Mouse (Mus musculus) CH12.LX (cell line): ENCODE measurements around the gene Wfdc6b. TPM values are rescaled to one million over a fixed set of nuclear protein-coding genes. Genes with fewer than 3 reads are reported as not detected.

Experiments
- DNase-seq: peaks from one replicate; pipeline ENCODE4 v3.0.0-alpha.2; 2013; ENCODE audit errors: extremely low read depth
- H3K27ac ChIP-seq: 2 replicates; pipeline ENCODE4 v1.5.1; 2012; ENCODE audit warnings: low read depth, mild to moderate bottlenecking, control low read depth, moderate library complexity; ENCODE audit not compliant: insufficient read depth
- H3K27me3 ChIP-seq: replicated peaks from 2 replicates; pipeline ENCODE3; 2012; ENCODE audit warnings: inconsistent platforms
- H3K36me3 ChIP-seq, 2 experiments: replicated peaks in 1 of 2; 2 replicates each; pipeline versions ENCODE3 to v1.6.1; 2012; ENCODE audit warnings: inconsistent platforms in 1 of 2, low read length in 1 of 2, mild to moderate bottlenecking in 1 of 2, mixed read lengths in 1 of 2, moderate library complexity in 1 of 2; ENCODE audit not compliant: control insufficient read depth in 1 of 2, insufficient read depth in 1 of 2
- H3K4me1 ChIP-seq, 2 experiments: 2 replicates each; pipeline ENCODE4 v1.6.1; 2012; ENCODE audit warnings: inconsistent platforms in 1 of 2, moderate library complexity in 1 of 2; ENCODE audit not compliant: insufficient read depth in 2 of 2, control insufficient read depth in 1 of 2
- H3K4me2 ChIP-seq: 2 replicates; pipeline ENCODE4 v1.6.1; 2012; ENCODE audit warnings: low read depth, mild to moderate bottlenecking, control low read depth; ENCODE audit not compliant: poor library complexity, insufficient read depth, severe bottlenecking
- H3K4me3 ChIP-seq, 3 experiments: fragments of 150-350 bp in 1 of 3; sonication (generic) in 1 of 3; replicated peaks in 1 of 3; 2 replicates each; pipeline versions ENCODE3 to v1.5.1; 2011 to 2012; ENCODE audit warnings: low read depth in 2 of 3, low read length in 2 of 3, mild to moderate bottlenecking in 2 of 3, moderate library complexity in 2 of 3, control low read depth in 1 of 3, improper control_type of control experiment in 1 of 3, inconsistent platforms in 1 of 3, mixed read lengths in 1 of 3; ENCODE audit not compliant: poor library complexity in 1 of 3
- H3K79me2 ChIP-seq: replicated peaks from 2 replicates; pipeline ENCODE4 v1.6.1; 2012; ENCODE audit warnings: mild to moderate bottlenecking, moderate library complexity; ENCODE audit not compliant: control insufficient read depth, poor library complexity, insufficient read depth, severe bottlenecking; ENCODE audit errors: extremely low read depth
- H3K9ac ChIP-seq: 2 replicates; pipeline ENCODE4 v1.6.1; 2012; ENCODE audit warnings: low read depth, mild to moderate bottlenecking, control low read depth, moderate library complexity; ENCODE audit not compliant: insufficient read depth
- H3K9me3 ChIP-seq: replicated peaks from 2 replicates; pipeline ENCODE3; 2012; ENCODE audit warnings: low read length, inconsistent platforms, mixed read lengths
- CHD1 ChIP-seq: IDR thresholded peaks from 2 replicates; pipeline ENCODE4 v1.6.1; 2012; ENCODE audit warnings: low read depth, low read length, improper control_type of control experiment, inconsistent platforms
- CHD2 ChIP-seq: IDR thresholded peaks from 2 replicates; pipeline ENCODE4 v1.6.1; 2011; ENCODE audit warnings: low read length, improper control_type of control experiment
- CTCF ChIP-seq, 2 experiments: IDR thresholded peaks in 1 of 2; conservative IDR thresholded peaks in 1 of 2; 2 replicates each; pipeline ENCODE4 v1.5.1; 2011 to 2012; ENCODE audit warnings: low read depth in 2 of 2, low read length in 2 of 2, improper control_type of control experiment in 1 of 2, inconsistent platforms in 1 of 2, mild to moderate bottlenecking in 1 of 2, moderate library complexity in 1 of 2
- GABPA ChIP-seq: IDR thresholded peaks from 2 replicates; pipeline ENCODE4 v1.6.1; 2012; ENCODE audit warnings: low read depth, low read length, improper control_type of control experiment, inconsistent platforms; ENCODE audit not compliant: insufficient replicate concordance
- JUN ChIP-seq: IDR thresholded peaks from 2 replicates; pipeline ENCODE4 v1.6.1; 2011; ENCODE audit warnings: low read depth, mild to moderate bottlenecking, low read length, improper control_type of control experiment, moderate library complexity; ENCODE audit not compliant: insufficient read depth
- MEF2A ChIP-seq: IDR thresholded peaks from 2 replicates; pipeline ENCODE4 v1.6.1; 2014; ENCODE audit warnings: low read depth, mild to moderate bottlenecking, inconsistent platforms, low read length, improper control_type of control experiment, borderline replicate concordance
- MYC ChIP-seq: IDR thresholded peaks from 2 replicates; pipeline ENCODE4 v1.6.1; 2011; ENCODE audit warnings: low read depth, mild to moderate bottlenecking, improper control_type of control experiment, low read length
- NELFE ChIP-seq: IDR thresholded peaks from 2 replicates; pipeline ENCODE4 v1.6.1; 2011; ENCODE audit warnings: low read depth, low read length, improper control_type of control experiment
- POLR2A ChIP-seq: IDR thresholded peaks from 2 replicates; pipeline ENCODE4 v1.6.1; 2011; ENCODE audit warnings: low read depth, mild to moderate bottlenecking, improper control_type of control experiment, low read length
- RAD21 ChIP-seq: IDR thresholded peaks from 2 replicates; pipeline ENCODE4 v1.6.1; 2011; ENCODE audit warnings: low read depth, mild to moderate bottlenecking, low read length, improper control_type of control experiment, moderate library complexity
- SMC3 ChIP-seq: IDR thresholded peaks from 2 replicates; pipeline ENCODE4 v1.6.1; 2011; ENCODE audit warnings: low read depth, low read length, improper control_type of control experiment
- USF1 ChIP-seq: IDR thresholded peaks from 2 replicates; pipeline ENCODE4 v1.6.1; 2014; ENCODE audit warnings: low read depth, mild to moderate bottlenecking, inconsistent platforms, low read length, improper control_type of control experiment
- USF2 ChIP-seq: conservative IDR thresholded peaks from 2 replicates; pipeline ENCODE4 v1.6.1; 2011; ENCODE audit warnings: low read depth, low read length, improper control_type of control experiment
- ZKSCAN1 ChIP-seq: IDR thresholded peaks from 2 replicates; pipeline ENCODE4 v1.6.1; 2012; ENCODE audit warnings: low read depth, inconsistent platforms, low read length, improper control_type of control experiment, borderline replicate concordance
- ZNF384 ChIP-seq: IDR thresholded peaks from 2 replicates; pipeline ENCODE4 v1.6.1; 2012; ENCODE audit warnings: low read depth, low read length, improper control_type of control experiment, inconsistent platforms
- dilution Hi-C: fragments of 300-500 bp; cut with MboI; formaldehyde crosslinking; loops from 2 replicates; pipeline ENCODE4 v1.14.3; 2020; ENCODE audit warnings: low sequenced_read_pairs; ENCODE audit not compliant: extremely low pct_unique_long_range_greater_than_20kb, extremely low pct_ligation_motif_present
- in situ Hi-C: fragments of 300-500 bp; cut with MboI; formaldehyde crosslinking; loops from 3 replicates; pipeline ENCODE4 v1.14.3; 2019; ENCODE audit warnings: low sequenced_read_pairs, low pct_ligation_motif_present, low pct_unique_long_range_greater_than_20kb, mixed read lengths
- polyA plus RNA-seq: library from polyadenylated mRNA; unstranded; fragments of >175 nt; gene quantifications from 2 replicates; pipeline ENCODE4 v1.2.1, GENCODE M21; 2012; ENCODE audit warnings: low read depth; ENCODE audit not compliant: insufficient read length
- total RNA-seq, 2 experiments: library from RNA; depleted of rRNA; stranded (reverse); fragments of 300-350 nt in 1 of 2; fragments of >200 nt in 1 of 2; gene quantifications; 2 replicates each; pipeline ENCODE4 v1.2.3; 2012 to 2014

The Wfdc6b gene
- total and polyA plus RNA-seq, 3 experiments = not detected

GRCm38 (mm10) chr2:164641129-164641528, 27.8 kb downstream of the Wfdc6b start:
- dilution Hi-C loops (no loop called here), in situ Hi-C loops (no loop called here)
- TF ChIP-seq JUN = no peak
- peak; percentile 69 for TF ChIP-seq ZNF384
- no peak for TF ChIP-seq CHD2
- no peak for TF ChIP-seq RAD21
- Histone ChIP-seq H3K27me3 (peaks cover 68% of the 10 kb centered on the region), H3K4me1 (no peaks in the 10 kb centered on the region), H3K79me2 (no peaks in the 10 kb centered on the region), H3K9me3 (peaks cover 9% of the 10 kb centered on the region), H3K4me2 (no peak overlapping the region), H3K9ac (no peak overlapping the region), H3K4me3 (no peak overlapping the region), H3K36me3 (no peaks in the 10 kb centered on the region), H3K27ac (no peak overlapping the region)
- no peak for DNase-seq

GRCm38 (mm10) chr2:164641881-164642673, 28.8 kb downstream of the Wfdc6b start:
- Histone ChIP-seq H3K79me2 (no peaks in the 10 kb centered on the region), H3K9me3 (peaks cover 13% of the 10 kb centered on the region), H3K27ac (no peak overlapping the region), H3K27me3 (peaks cover 70% of the 10 kb centered on the region), H3K4me3 (no peak overlapping the region), H3K4me2 (no peak overlapping the region), H3K36me3 (no peaks in the 10 kb centered on the region), H3K9ac (no peak overlapping the region), H3K4me1 (no peaks in the 10 kb centered on the region)
- no peak for TF ChIP-seq NELFE
- TF ChIP-seq MEF2A = no peak
- TF ChIP-seq CHD1 = no peak
- no peak for TF ChIP-seq MYC
- TF ChIP-seq POLR2A = no peak
- TF ChIP-seq SMC3 = no peak
- no peak for TF ChIP-seq USF2
- no peak for TF ChIP-seq USF1
- TF ChIP-seq GABPA = no peak
- dilution Hi-C loops (no loop called here), in situ Hi-C loops (no loop called here)
- DNase-seq = no peak

GRCm38 (mm10) chr2:164655858-164656257, 42.5 kb downstream of the Wfdc6b start, which contains the start of gene Wfdc10:
TSS of gene Wfdc10 (plus strand) at chr2:164656046.
- H3K79me2 ChIP-seq = no peaks in the 10 kb centered on the region
- H3K27me3 ChIP-seq = peaks cover 81% of the 10 kb centered on the region
- peaks cover 0 to 3% of the 10 kb centered on the region in 2 experiments; a peak in 2 of 4 replicates for H3K4me1 ChIP-seq
- no peaks in the 10 kb centered on the region for H3K36me3 ChIP-seq
- dilution Hi-C loops = no loop called here
- H3K9me3 ChIP-seq = no peaks in the 10 kb centered on the region
- DNase-seq = peak; percentile 34
- TF ChIP-seq CHD2 (no peak), ZKSCAN1 (no peak), CTCF (conservative IDR thresholded peaks at IDR 0.05 in 1 of 2, IDR thresholded peaks at IDR 0.05 in 1 of 2; ENCODE audit: low read depth in 2 of 2, low read length in 2 of 2) (peak; percentile 74 to 76), RAD21 (peak; percentile 8)
- no peak within 1 kb of the TSS for H3K9ac ChIP-seq
- H3K27ac ChIP-seq = no peak within 1 kb of the TSS
- H3K4me3 ChIP-seq = no peak within 1 kb of the TSS
- in situ Hi-C loops = loop anchor here (10.0 kb wide), 1 partner anchor 51 kb away; no protein-coding TSS in a partner anchor
- H3K4me2 ChIP-seq = no peak within 1 kb of the TSS
